Mouse (Mus musculus) gastrocnemius, adult 2 months (tissue): ENCODE measurements at regions not wholly inside any gene's neighbourhood (a gene's known extent, or its start where the extent isn't known, plus 50 kb on each side); places are given as distances from the start of the nearest gene placed in this dataset.
A peak's percentile ranks its signal among the peaks of the same experiment; 100 is the strongest.

Source experiments
- DNase-seq: peaks from one replicate; pipeline ENCODE4 v3.0.0; 2022
- H3K27ac ChIP-seq: fragments of 200-600 bp; 2 replicates; pipeline ENCODE4 v1.8.1; 2022; ENCODE audit warnings: mild to moderate bottlenecking
- H3K4me3 ChIP-seq: fragments of 200-600 bp; 2 replicates; pipeline ENCODE4 v1.8.1; 2022; ENCODE audit warnings: mild to moderate bottlenecking, moderate library complexity
- CTCF ChIP-seq: fragments of 200-600 bp; IDR thresholded peaks from 2 replicates; pipeline ENCODE4 v1.8.1; 2022; ENCODE audit warnings: antibody characterized with exemption, mild to moderate bottlenecking, moderate library complexity
- intact Hi-C: fragments of 180-260 bp; cut with DNase I; formaldehyde crosslinking; loops from one replicate; pipeline ENCODE4 v1.15.1; 2025

DNA sequence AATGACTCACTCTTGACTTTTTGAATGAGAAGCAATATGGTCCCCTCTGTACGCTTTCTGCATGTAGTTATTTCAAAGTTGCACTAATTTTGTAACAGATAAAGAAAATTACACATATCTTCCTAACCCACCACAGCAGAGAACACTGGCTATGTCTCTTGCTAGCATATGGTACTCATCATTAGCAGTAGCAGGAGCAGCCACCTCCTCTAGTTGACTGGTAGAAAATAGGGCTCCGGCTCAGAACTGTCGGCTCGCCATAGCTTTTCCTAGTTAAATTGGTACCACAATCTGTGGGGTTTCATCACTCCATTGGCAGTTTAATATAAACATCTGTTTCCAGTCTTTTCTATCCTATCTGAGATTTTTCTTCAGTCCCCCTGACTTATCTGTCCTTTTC, 254.1 kb upstream of the Zeb2 start:
- no peak overlapping the region for H3K27ac ChIP-seq

DNA sequence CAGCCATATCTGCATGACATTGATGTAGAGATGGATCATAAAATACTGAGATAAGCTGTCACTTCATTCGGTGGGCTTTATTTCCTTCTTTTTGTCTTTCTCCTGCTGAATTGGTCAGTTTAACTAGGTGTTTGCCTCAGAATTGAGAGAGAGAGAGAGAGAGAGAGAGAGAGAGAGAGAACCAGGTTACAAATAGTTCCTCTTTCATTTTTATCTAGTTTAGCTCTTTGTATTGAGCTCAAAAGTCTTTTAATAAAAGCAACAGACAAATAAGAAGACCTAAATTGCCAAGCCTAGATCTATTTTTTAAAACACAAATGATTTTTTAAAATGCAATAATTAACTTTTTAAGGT, 253.4 kb upstream of the Zeb2 start:
- no peak overlapping the region for H3K4me3 ChIP-seq
- no peak for TF ChIP-seq CTCF
- intact Hi-C loops, result no loop called here
- DNase-seq, result no peak
- H3K27ac ChIP-seq, result no peak overlapping the region

More for the DNA sequence above, 254.1 kb upstream of the Zeb2 start:
- no peak overlapping the region for H3K4me3 ChIP-seq
- intact Hi-C loops, result no loop called here
- no peak for TF ChIP-seq CTCF
- no peak for DNase-seq

DNA sequence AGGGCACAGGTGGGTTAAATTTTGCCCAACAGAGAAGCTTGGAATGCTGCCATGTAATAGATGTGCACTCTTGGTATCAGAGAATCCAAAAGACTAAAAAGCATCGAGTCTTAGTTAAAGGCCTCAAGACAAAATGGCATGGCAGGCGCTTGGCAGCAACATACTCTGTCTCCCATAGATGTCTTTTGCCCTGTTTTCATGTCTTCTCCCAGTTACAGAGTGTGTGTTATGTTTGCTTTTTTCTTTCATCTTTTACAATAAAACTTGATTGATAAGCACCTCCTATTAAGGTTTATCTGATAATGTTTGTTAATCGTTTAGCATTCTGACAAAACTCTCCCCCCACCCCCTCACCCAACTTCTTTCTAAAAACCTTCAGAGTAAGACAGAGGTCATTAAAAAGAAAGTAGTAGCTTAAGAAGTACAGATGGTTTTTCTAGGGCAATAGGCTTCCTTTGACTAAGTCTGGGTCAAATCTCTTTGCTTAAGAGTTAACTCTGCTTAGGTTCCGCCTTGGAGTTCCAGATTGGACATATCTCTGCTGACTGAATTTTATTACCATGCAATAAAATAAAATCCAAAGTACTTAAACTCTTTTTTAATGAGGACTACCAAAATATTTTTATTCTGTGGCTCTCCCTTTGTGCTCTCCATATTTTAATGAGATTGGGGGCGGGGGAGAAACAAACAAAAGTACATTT, 252.9 kb upstream of the Zeb2 start:
- no peak for TF ChIP-seq CTCF
- H3K27ac ChIP-seq, result no peak overlapping the region
- intact Hi-C loops, result no loop called here

DNA sequence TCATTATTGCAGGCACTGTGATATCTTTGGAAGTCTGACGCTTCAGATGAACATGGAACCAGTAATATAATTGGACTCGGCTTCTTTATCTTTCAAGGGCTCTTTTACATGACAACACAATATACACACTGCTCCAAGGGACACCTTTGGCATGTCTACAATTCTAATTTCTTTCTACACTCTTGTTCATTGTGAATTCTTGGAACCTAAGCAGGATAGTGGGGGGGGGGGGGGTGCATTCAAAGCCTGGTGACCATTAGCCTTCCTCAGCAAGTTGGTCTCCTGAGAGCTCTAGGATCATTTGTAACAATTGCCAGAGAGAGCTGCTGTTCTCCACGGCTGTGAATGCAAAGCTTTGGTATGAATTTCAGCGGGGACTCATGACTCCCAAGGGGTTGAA, 252.2 kb upstream of the Zeb2 start:
- no peak overlapping the region for H3K4me3 ChIP-seq
- TF ChIP-seq CTCF, result no peak
- intact Hi-C loops, result no loop called here
- DNase-seq, result no peak
- H3K27ac ChIP-seq, result no peak overlapping the region

More for the DNA sequence above, 252.9 kb upstream of the Zeb2 start:
- H3K4me3 ChIP-seq, result no peak overlapping the region
- no peak for DNase-seq

DNA sequence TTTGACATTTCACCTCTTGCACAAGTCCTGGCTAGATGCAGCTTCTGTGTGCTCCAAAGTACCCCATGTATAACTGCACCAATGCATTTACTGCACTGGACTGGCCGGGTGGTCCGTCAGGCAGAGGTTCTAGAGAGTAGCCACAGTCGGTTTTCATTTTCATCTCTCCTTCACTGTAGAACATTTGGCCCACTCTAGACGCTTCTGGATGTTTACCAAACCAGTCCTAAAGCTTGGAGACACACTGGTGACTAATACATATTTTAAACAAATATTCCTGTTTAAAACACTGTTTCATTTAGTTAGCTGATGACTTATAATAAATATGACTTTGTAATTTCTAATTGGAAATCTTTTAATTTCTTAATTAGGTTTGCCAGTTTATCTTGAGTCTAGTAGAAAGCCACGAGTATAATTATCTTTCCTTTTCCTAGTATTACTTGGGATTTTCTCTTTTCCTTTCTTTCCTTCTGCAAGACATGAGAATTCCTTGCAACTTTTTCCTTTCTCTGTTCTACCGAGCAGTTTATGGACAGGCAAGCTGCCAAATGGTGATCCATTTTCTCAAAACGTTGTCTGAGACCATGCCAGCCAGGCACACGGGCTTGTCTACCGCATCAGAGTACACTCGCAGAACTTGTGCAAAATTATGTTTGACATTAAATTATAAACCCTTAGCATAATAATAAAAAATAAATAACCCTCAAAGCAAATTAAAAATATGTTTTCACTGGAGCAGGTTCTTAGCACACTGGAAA, 250.4 kb upstream of the Zeb2 start:
- no peak for DNase-seq
- Histone ChIP-seq H3K4me3 (no peak overlapping the region), H3K27ac (no peak overlapping the region)
- intact Hi-C loops, result no loop called here
- TF ChIP-seq CTCF, result no peak

DNA sequence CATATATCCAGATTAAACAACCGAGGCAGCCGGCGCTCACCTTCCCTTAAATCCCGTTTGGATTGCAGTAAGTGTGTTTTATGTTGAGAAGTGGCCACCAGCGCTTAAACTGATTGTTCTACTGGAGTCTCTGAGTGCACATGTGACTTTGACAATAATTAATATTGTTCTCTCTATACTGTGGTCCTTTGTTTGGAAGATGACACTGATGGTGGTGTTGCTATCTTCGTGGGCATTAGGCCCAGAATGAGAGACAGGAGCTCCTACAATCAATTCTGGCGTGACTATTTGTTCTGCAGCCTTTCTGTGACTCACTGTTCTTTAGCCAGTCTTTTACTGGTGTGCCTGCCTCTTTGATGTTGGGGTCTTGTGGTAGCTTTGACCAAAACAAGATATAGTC, 240.1 kb upstream of the Zeb2 start:
- Histone ChIP-seq H3K4me3 (no peak overlapping the region), H3K27ac (no peak overlapping the region)
- no peak for DNase-seq
- intact Hi-C loops, result no loop called here
- TF ChIP-seq CTCF, result no peak

DNA sequence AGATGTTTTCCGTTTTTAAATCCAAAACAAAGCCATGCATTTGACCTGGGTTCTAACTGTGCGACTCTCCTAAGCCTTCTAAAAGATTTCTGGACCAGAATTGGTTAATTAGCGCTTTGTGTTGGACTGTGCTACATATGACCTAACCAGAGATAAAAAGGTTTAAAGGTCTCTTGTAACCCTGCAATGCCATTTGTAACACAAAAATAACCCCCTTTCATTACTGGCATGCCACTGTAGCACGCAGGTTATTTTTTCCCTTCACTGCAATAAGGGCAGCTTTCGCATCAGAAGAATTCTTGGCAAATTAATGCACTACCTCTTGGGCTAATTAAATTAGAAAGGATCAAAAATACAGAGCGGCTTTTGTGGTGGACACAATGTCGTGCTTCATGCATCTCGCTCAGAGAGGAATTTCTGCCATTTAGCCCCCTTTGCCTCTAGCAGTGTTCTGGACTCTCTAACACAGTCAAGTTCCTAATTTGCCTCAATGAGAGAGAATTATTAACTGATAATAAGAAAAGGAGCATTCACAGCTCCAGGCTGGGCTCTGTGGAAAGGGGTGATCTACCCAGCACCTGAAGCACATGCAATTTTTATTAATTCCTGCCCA, 239.5 kb upstream of the Zeb2 start:
- Histone ChIP-seq H3K27ac (no peak overlapping the region), H3K4me3 (no peak overlapping the region)
- intact Hi-C loops, result no loop called here
- no peak for DNase-seq
- TF ChIP-seq CTCF, result no peak

DNA sequence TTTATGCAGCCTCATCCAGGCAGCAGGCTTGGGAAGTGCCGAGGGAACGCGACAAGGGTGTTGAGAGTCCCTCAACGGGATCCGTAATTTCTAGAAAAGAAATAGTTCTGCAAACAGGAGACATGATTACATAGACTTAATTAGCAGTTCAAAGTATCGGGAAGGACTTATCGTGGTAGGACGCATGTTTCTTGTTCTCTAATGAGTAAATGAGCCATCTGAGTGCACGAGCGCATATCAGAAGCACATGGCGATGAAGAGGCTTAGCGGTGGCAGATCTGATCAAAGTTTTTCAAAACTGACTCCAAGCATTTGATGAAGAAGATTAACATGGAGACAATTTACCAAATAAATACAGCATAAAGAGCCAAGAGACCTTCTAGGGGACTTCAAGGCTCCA, 238.8 kb upstream of the Zeb2 start:
- intact Hi-C loops, result no loop called here
- no peak overlapping the region for H3K27ac ChIP-seq
- H3K4me3 ChIP-seq, result no peak overlapping the region
- no peak for DNase-seq
- TF ChIP-seq CTCF, result no peak

DNA sequence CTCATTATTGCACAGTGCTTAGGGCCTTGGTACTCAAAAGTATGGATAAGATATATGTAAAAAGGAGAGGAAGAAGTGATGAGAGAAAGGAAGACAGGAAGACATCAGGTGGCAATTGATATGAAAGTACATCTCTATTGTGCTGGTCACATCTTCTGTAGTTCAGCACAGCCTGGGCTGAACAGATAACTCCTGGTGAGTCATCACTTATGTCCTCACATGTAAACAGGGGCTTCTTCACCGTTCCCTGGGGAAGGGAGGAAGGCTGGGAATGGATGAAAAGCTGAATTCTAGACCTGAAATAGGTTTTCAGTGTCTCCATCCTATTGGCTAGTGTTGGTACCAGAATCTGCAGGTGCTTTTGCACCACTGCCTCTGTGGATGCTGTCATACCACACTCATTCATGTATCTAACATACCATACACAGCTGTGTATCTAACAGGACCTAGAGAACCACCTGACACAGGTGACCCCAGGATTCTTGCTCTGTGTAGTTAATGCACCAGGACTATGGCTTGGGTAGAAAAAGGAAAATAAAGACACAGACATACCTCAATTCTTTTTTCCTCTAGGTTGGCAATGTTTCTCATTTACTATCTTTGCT, 234.4 kb upstream of the Zeb2 start:
- intact Hi-C loops, result no loop called here
- Histone ChIP-seq H3K27ac (no peak overlapping the region), H3K4me3 (no peak overlapping the region)
- DNase-seq, result no peak
- TF ChIP-seq CTCF, result no peak

DNA sequence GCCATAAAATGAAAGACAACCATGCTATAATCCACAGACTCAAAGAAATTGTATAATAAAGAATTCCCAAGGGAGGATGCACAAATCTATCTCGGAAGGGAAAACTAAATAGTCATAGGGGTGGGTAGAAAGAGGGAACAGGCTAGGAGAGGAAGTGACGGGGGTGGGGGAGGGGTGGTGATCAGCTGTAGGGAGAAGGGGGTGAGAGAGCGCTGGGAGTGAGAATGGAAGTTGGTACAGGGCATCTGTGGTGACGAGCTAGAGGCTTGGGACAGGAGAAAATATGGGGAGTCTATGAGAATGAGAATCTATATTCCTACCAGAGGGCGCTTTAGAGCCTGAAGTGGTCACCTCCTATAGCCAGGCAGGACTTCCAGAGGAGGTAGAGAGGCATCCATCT, 229.2 kb upstream of the Zeb2 start:
- Histone ChIP-seq H3K27ac (no peak overlapping the region), H3K4me3 (no peak overlapping the region)
- DNase-seq, result no peak
- no peak for TF ChIP-seq CTCF
- intact Hi-C loops, result no loop called here

DNA sequence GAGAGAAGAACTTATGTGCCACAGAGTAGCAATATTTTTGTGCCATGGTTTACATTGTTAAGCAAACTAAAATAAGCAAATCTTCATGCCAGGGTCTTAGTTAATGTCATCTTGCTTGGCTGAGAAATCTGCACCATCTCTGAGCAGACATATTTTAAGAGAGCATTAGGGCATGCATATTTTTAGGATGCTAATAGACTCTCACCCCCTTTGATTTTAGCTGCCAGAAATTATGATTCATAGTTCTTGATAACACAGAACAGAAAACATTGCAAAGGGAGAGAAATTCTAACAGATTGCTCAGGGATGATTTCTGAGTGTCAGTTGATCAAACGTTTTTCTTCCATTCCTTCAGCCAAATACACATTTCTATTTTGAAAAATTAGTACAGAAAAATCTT, 222.7 kb upstream of the Zeb2 start:
- TF ChIP-seq CTCF, result no peak
- intact Hi-C loops, result no loop called here
- DNase-seq, result no peak
- H3K4me3 ChIP-seq, result no peak overlapping the region
- H3K27ac ChIP-seq, result no peak overlapping the region

DNA sequence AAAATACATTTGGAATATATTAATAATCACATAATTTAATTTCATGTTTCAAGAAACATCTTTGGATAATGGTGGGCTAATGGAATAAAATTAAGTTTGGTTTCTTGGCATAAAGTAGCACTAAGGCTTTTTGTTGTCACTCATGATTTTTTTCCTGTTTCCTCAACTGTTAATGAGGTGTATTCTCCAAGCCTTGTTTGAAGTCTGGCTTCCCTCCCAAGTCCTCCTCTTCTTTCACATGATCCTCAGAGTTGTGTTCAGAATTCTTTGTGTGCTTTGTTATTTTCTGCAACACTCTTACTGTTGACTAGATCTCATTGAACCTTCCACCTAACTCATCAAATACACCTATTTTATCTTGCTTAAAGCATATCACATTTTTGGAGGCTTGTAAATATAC, 221.6 kb upstream of the Zeb2 start:
- intact Hi-C loops, result no loop called here
- H3K27ac ChIP-seq, result no peak overlapping the region
- no peak for DNase-seq
- H3K4me3 ChIP-seq, result no peak overlapping the region
- no peak for TF ChIP-seq CTCF

DNA sequence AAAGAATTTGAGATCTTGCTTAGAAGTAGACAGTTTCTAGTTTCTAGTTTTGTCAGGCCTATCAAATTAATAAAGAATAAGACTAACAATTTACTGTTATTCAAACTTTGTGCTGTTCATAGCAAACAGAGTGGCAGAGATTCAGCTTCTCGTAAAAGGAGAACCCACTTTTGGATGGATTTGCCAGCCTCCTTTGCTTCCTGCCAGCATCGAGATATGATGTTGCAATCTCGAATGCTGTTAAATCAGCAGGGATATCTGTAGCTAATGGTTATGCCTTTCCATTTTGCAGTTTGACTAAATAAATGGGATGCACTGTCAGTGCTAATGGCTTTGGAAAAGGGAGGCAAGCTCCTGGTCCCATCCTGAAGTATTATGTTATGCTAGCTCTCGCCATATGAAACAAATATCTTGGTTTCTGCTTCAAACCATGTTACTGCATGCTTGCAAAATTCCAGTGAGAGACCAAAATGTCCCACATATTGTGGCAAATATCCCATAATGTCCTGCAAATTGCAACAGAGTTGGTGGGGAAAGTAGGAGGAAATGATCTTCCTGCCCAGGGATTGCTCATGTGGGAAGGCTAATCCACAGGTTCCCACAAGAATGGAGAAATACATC, 199.9 kb upstream of the Zeb2 start:
- Histone ChIP-seq H3K4me3 (no peak overlapping the region), H3K27ac (no peak overlapping the region)
- intact Hi-C loops, result no loop called here
- no peak for TF ChIP-seq CTCF
- DNase-seq, result peak; percentile 32
